Mouse (Mus musculus): ENCODE results near the gene Ryr3.

DNA sequence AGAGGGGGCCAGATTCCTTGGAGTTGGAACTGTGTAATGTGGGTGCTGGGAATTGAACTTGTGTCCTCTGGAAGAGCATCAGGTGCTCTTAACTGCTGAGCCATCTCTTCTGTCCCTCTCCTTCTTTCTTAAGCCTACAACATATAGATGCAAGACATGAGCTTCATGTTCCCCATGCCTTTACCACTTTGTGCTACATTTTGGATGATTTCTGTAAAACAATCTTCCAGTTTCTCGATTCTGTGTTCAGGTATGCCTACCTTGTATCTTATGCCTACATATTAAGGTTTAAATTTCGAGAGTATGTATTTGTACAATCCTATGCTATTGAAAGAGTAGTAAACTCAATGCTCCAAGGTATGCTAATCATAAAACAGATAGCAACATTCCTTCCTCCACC lies 540.7 kb downstream of the Ryr3 start:
- no peak for TF ChIP-seq CTCF (IDR thresholded peaks at IDR 0.05; ENCODE audit: low read depth)
- no peak for TF ChIP-seq EP300 (optimal IDR thresholded peaks at IDR 0.05)
